In the genomic region with DNA sequence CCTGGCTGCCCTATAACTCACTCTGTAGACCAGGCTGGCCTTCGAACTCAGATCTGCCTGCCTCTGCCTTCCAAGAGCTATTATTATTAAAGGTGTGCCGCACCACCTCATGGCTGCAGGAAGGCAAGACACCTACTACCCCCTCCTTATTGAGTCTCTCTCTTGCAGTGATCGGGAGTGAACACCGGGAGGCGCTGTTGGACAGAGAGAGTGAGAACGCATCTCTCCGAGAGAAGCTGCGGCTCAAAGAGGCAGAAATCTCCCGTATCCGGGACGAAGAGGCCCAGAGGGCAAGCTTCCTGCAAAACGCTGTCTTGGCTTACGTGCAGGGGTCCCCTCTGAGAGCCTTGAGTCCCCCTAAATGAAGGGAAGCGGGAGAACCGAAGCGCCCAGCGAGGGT, we compare ENCODE assay signal across 7 mouse cellular contexts. TPM values are rescaled to one million over a fixed set of nuclear protein-coding genes. Genes with fewer than 3 reads are reported as not detected.
DNase-seq lines count a peak whose midpoint lies in the region; ATAC-seq and TF ChIP-seq lines count a peak whose summit lies in the region.

No protein-coding gene starts in this region.

- H3K4me1 ChIP-seq in embryonic facial prominence, embryonic 13.5 days: peaks cover 20% of the 10 kb centered on the region
- H3K4me1 ChIP-seq in limb, embryonic 14.5 days (ENCODE audit: control insufficient read depth, insufficient read depth, low read length): peaks cover 11% of the 10 kb centered on the region
- H3K4me1 ChIP-seq in midbrain, postnatal 0 days (ENCODE audit: insufficient read depth, low read length): peaks cover 8% of the 10 kb centered on the region; the same call in 1 of the 2 replicates

- TF ChIP-seq POLR2A in limb, embryonic 14.5 days (IDR thresholded peaks at IDR 0.05; ENCODE audit: borderline replicate concordance, extremely low read depth, insufficient read depth, insufficient read length): no peak

- peak; percentile 93 for DNase-seq in adrenal gland, postnatal 25 days
- DNase-seq in heart, adult 8-10 months (ENCODE audit: low spot score): peak; percentile 87
- DNase-seq in kidney, adult 8-10 months: peak; percentile 85 to 90
- peak; percentile 90 for DNase-seq in limb, embryonic 14.5 days (ENCODE audit: low spot score)
- peak; percentile 94 for DNase-seq in midbrain, postnatal 0 days (ENCODE audit: low spot score)
- DNase-seq in spleen, postnatal 10 days (ENCODE audit: low spot score in 2 of 2): peak; percentile 81 to 95

- H3K27me3 ChIP-seq in embryonic facial prominence, embryonic 13.5 days: 0 out of 2 replicates have a peak, but pooled peaks cover 3% of the 10 kb centered on the region
- no peaks in the 10 kb centered on the region for H3K27me3 ChIP-seq in limb, embryonic 14.5 days (ENCODE audit: control insufficient read depth, insufficient read depth, low read length)
- no peaks in the 10 kb centered on the region for H3K27me3 ChIP-seq in midbrain, postnatal 0 days (ENCODE audit: insufficient read depth, low read length)

- peaks cover 58% of the 10 kb centered on the region for H3K36me3 ChIP-seq in embryonic facial prominence, embryonic 13.5 days
- H3K36me3 ChIP-seq in limb, embryonic 14.5 days (ENCODE audit: control insufficient read depth, insufficient read depth, low read length): peaks cover 39% of the 10 kb centered on the region
- peaks cover 33% of the 10 kb centered on the region for H3K36me3 ChIP-seq in midbrain, postnatal 0 days (ENCODE audit: insufficient read depth, low read length)

- peak overlapping the region; percentile 86 for H3K9ac ChIP-seq in embryonic facial prominence, embryonic 13.5 days
- H3K9ac ChIP-seq in limb, embryonic 14.5 days (ENCODE audit: low read depth, low read length, severe bottlenecking): peak overlapping the region; percentile 76
- H3K9ac ChIP-seq in midbrain, postnatal 0 days (replicated peaks; ENCODE audit: low read length, poor library complexity, severe bottlenecking): peak overlapping the region; percentile 93

- H3K4me2 ChIP-seq in embryonic facial prominence, embryonic 13.5 days: peak overlapping the region; percentile 97
- H3K4me2 ChIP-seq in limb, embryonic 14.5 days (replicated peaks; ENCODE audit: low read depth, low read length, severe bottlenecking): peak overlapping the region; percentile 98
- H3K4me2 ChIP-seq in midbrain, postnatal 0 days (ENCODE audit: low read depth, low read length, poor library complexity, severe bottlenecking): peak overlapping the region; percentile 91

- H3K4me3 ChIP-seq in embryonic facial prominence, embryonic 13.5 days: peak overlapping the region; percentile 69
- peak overlapping the region; percentile 71 for H3K4me3 ChIP-seq in limb, embryonic 14.5 days (replicated peaks; ENCODE audit: low read length)
- H3K4me3 ChIP-seq in midbrain, postnatal 0 days (ENCODE audit: low read depth, low read length): peak overlapping the region; percentile 79

- H3K27ac ChIP-seq in embryonic facial prominence, embryonic 13.5 days: peak overlapping the region; percentile 22
- no peak overlapping the region; the same call in 1 of the 2 replicates for H3K27ac ChIP-seq in limb, embryonic 14.5 days (replicated peaks; ENCODE audit: low read depth, low read length)
- H3K27ac ChIP-seq in midbrain, postnatal 0 days (ENCODE audit: low read depth, low read length): peak overlapping the region; percentile 65

- 10% methylated on average over 17 of the region's 17 CpGs for WGBS in embryonic facial prominence, embryonic 13.5 days
- WGBS in limb, embryonic 14.5 days: 15% methylated on average over 17 of the region's 17 CpGs
- 9% methylated on average over 17 of the region's 17 CpGs for WGBS in midbrain, postnatal 0 days

- TF ChIP-seq CTCF in midbrain, postnatal 0 days (IDR thresholded peaks at IDR 0.05): peak; percentile 97

- no peak for ATAC-seq in embryonic facial prominence, embryonic 13.5 days (ENCODE audit: insufficient number of reproducible peaks, insufficient read depth, low FRiP score, low TSS enrichment, low read depth)
- ATAC-seq in limb, embryonic 14.5 days (ENCODE audit: low FRiP score, low read depth): peak; percentile 32; the same call in 1 of the 2 replicates
- ATAC-seq in midbrain, postnatal 0 days (ENCODE audit: low FRiP score): peak; percentile 38

- no peaks in the 10 kb centered on the region for H3K9me3 ChIP-seq in embryonic facial prominence, embryonic 13.5 days
- H3K9me3 ChIP-seq in limb, embryonic 14.5 days (ENCODE audit: control insufficient read depth, low read length): no peaks in the 10 kb centered on the region
- H3K9me3 ChIP-seq in midbrain, postnatal 0 days (ENCODE audit: low read length): no peaks in the 10 kb centered on the region

RNA-seq across cellular contexts. Expression of a gene that starts 0.8 kb away (rescaled TPM):
- 5.6 and 10.0 TPM in 2 replicates for total RNA-seq in adrenal gland, postnatal 25 days (2021)
- polyA plus RNA-seq in embryonic facial prominence, embryonic 13.5 days (2015; fragmentation: Nextera tagmentation; extraction: Ambion mirVana): 66.0 and 72.6 TPM in 2 replicates
- total RNA-seq in heart, adult 8-10 months (2022): 1 to 10 TPM in 2 of 4 experiments, under 1 TPM in 2; 0.69 to 2.0 (median 1.4) TPM
- 90.1 and 95.1 TPM in 2 replicates for polyA plus RNA-seq in limb, embryonic 14.5 days (2012; rRNA removed)
- polyA plus RNA-seq in limb, embryonic 14.5 days (2014; fragmentation: Nextera tagmentation; extraction: Ambion mirVana): 14.1 and 18.3 TPM in 2 replicates
- total RNA-seq in midbrain, postnatal 0 days (2014; rRNA removed): 766 and 788 TPM in 2 replicates
- polyA plus RNA-seq in midbrain, postnatal 0 days (2015; fragmentation: Nextera tagmentation; extraction: Ambion mirVana): 808 and 853 TPM in 2 replicates

RNA-seq across cellular contexts. Expression of a gene that starts 6.6 kb away (rescaled TPM):
- 59.0 and 82.3 TPM in 2 replicates for total RNA-seq in adrenal gland, postnatal 25 days (2021)
- 17.9 and 18.3 TPM in 2 replicates for polyA plus RNA-seq in embryonic facial prominence, embryonic 13.5 days (2015; fragmentation: Nextera tagmentation; extraction: Ambion mirVana)
- 10 to 100 TPM; 12.6 to 20.8 (median 16.1) TPM for total RNA-seq in heart, adult 8-10 months (2022)
- polyA plus RNA-seq in limb, embryonic 14.5 days (2012; rRNA removed): 18.5 and 21.4 TPM in 2 replicates
- polyA plus RNA-seq in limb, embryonic 14.5 days (2014; fragmentation: Nextera tagmentation; extraction: Ambion mirVana): 21.8 and 26.2 TPM in 2 replicates
- 6.9 and 11.2 TPM in 2 replicates for total RNA-seq in midbrain, postnatal 0 days (2014; rRNA removed)
- polyA plus RNA-seq in midbrain, postnatal 0 days (2015; fragmentation: Nextera tagmentation; extraction: Ambion mirVana): 9.9 and 12.3 TPM in 2 replicates

RNA-seq across cellular contexts. Expression of a gene that starts 6.7 kb away (rescaled TPM):
- 40.9 and 46.8 TPM in 2 replicates for total RNA-seq in adrenal gland, postnatal 25 days (2021)
- 71.0 and 77.8 TPM in 2 replicates for polyA plus RNA-seq in embryonic facial prominence, embryonic 13.5 days (2015; fragmentation: Nextera tagmentation; extraction: Ambion mirVana)
- 1 to 10 TPM; 2.9 to 6.0 (median 4.6) TPM for total RNA-seq in heart, adult 8-10 months (2022)
- 91.3 and 98.3 TPM in 2 replicates for polyA plus RNA-seq in limb, embryonic 14.5 days (2012; rRNA removed)
- 48.1 and 51.7 TPM in 2 replicates for polyA plus RNA-seq in limb, embryonic 14.5 days (2014; fragmentation: Nextera tagmentation; extraction: Ambion mirVana)
- total RNA-seq in midbrain, postnatal 0 days (2014; rRNA removed): 44.8 and 47.8 TPM in 2 replicates
- polyA plus RNA-seq in midbrain, postnatal 0 days (2015; fragmentation: Nextera tagmentation; extraction: Ambion mirVana): 46.8 and 51.0 TPM in 2 replicates

RNA-seq across cellular contexts. Expression of a gene that starts 6.9 kb away (rescaled TPM):
- total RNA-seq in adrenal gland, postnatal 25 days (2021): 52.6 and 54.2 TPM in 2 replicates
- polyA plus RNA-seq in embryonic facial prominence, embryonic 13.5 days (2015; fragmentation: Nextera tagmentation; extraction: Ambion mirVana): 132 and 154 TPM in 2 replicates
- 10 to 100 TPM; 33.2 to 42.8 (median 39.6) TPM for total RNA-seq in heart, adult 8-10 months (2022)
- 101 and 107 TPM in 2 replicates for polyA plus RNA-seq in limb, embryonic 14.5 days (2012; rRNA removed)
- polyA plus RNA-seq in limb, embryonic 14.5 days (2014; fragmentation: Nextera tagmentation; extraction: Ambion mirVana): 159 and 161 TPM in 2 replicates
- total RNA-seq in midbrain, postnatal 0 days (2014; rRNA removed): 70.8 and 76.0 TPM in 2 replicates
- 94.5 and 94.6 TPM in 2 replicates for polyA plus RNA-seq in midbrain, postnatal 0 days (2015; fragmentation: Nextera tagmentation; extraction: Ambion mirVana)

RNA-seq across cellular contexts. Expression of a gene that starts 11.5 kb away (rescaled TPM):
- total RNA-seq in adrenal gland, postnatal 25 days (2021): 1.9 and 3.7 TPM in 2 replicates
- 27.1 and 32.3 TPM in 2 replicates for polyA plus RNA-seq in embryonic facial prominence, embryonic 13.5 days (2015; fragmentation: Nextera tagmentation; extraction: Ambion mirVana)
- 10 to 100 TPM in 3 of 4 experiments, 1 to 10 TPM in 1; 9.3 to 24.0 (median 12.9) TPM for total RNA-seq in heart, adult 8-10 months (2022)
- polyA plus RNA-seq in limb, embryonic 14.5 days (2012; rRNA removed): 11.9 and 19.6 TPM in 2 replicates
- polyA plus RNA-seq in limb, embryonic 14.5 days (2014; fragmentation: Nextera tagmentation; extraction: Ambion mirVana): 7.3 and 10.8 TPM in 2 replicates
- total RNA-seq in midbrain, postnatal 0 days (2014; rRNA removed): 3.6 and 5.2 TPM in 2 replicates
- polyA plus RNA-seq in midbrain, postnatal 0 days (2015; fragmentation: Nextera tagmentation; extraction: Ambion mirVana): 4.0 and 4.4 TPM in 2 replicates

Comparison
In these comparisons a context has a peak if more than half of its experiments do, and no peak if none do; other contexts are left out.
1. RNA of a gene that starts 0.8 kb away (total RNA-seq): 766 to 788 TPM in midbrain, postnatal 0 days; 5.6 to 10.0 TPM in adrenal gland, postnatal 25 days and 0.69 to 2.0 TPM in heart, adult 8-10 months; every median in the first group is over 10 times any median in the second.
2. Peak in every context shown above with its lines, with median percentiles within 50 percentile points of each other: DNase-seq, H3K4me2 ChIP-seq, H3K4me3 ChIP-seq and H3K9ac ChIP-seq.